Mouse (Mus musculus) ES-Bruce4 (cell line): Measurements from ENCODE around the gene Zfp672. TPM values are rescaled to one million over a fixed set of nuclear protein-coding genes. Genes with fewer than 3 reads are reported as not detected.
A peak's percentile ranks its signal among the peaks of the same experiment; 100 is the strongest.

Experiments used
- H3K27ac ChIP-seq: 2 replicates; pipeline ENCODE4 v1.5.1; 2012; ENCODE audit warnings: low read length, inconsistent platforms; ENCODE audit not compliant: insufficient read depth
- H3K27me3 ChIP-seq: 2 replicates; pipeline ENCODE4 v1.6.1; 2012; ENCODE audit warnings: mild to moderate bottlenecking, low read length, inconsistent platforms; ENCODE audit not compliant: control insufficient read depth, poor library complexity, insufficient read depth, severe bottlenecking
- H3K36me3 ChIP-seq: 2 replicates; pipeline ENCODE4 v1.6.1; 2012; ENCODE audit warnings: inconsistent platforms, mild to moderate bottlenecking, low read length, moderate library complexity; ENCODE audit not compliant: control insufficient read depth, poor library complexity, insufficient read depth, severe bottlenecking
- H3K4me1 ChIP-seq: one replicate; pipeline ENCODE4 v1.8.1; 2011; ENCODE audit warnings: low read length; ENCODE audit not compliant: control insufficient read depth, insufficient read depth
- H3K4me3 ChIP-seq: 2 replicates; pipeline ENCODE4 v1.5.1; 2011; ENCODE audit warnings: low read depth, mild to moderate bottlenecking, low read length
- H3K9ac ChIP-seq: 2 replicates; pipeline ENCODE4 v1.6.1; 2012; ENCODE audit warnings: low read depth, mild to moderate bottlenecking, inconsistent platforms; ENCODE audit not compliant: poor library complexity, severe bottlenecking
- H3K9me3 ChIP-seq: replicated peaks from 2 replicates; pipeline ENCODE4 v1.6.1; 2012; ENCODE audit warnings: mild to moderate bottlenecking, low read length, inconsistent platforms; ENCODE audit not compliant: control insufficient read depth, poor library complexity, insufficient read depth, severe bottlenecking
- CTCF ChIP-seq: IDR thresholded peaks from one replicate; pipeline ENCODE4 v1.8.1; 2011; ENCODE audit warnings: low read depth, low read length
- EP300 ChIP-seq: IDR thresholded peaks from 2 replicates; pipeline ENCODE4 v1.6.1; 2011; ENCODE audit warnings: low read depth, low read length; ENCODE audit not compliant: insufficient read depth
- POLR2A ChIP-seq: IDR thresholded peaks from one replicate; pipeline ENCODE4 v1.8.1; 2011; ENCODE audit warnings: low read length; ENCODE audit not compliant: insufficient read depth
- polyA plus RNA-seq: library from polyadenylated mRNA; stranded (reverse); fragments of >200 nt; gene quantifications from 2 replicates; pipeline ENCODE4 v1.2.4, GENCODE M21; 2011; ENCODE audit warnings: low read depth; ENCODE audit not compliant: missing spikeins, insufficient read depth, insufficient read length

The Zfp672 gene
- polyA plus RNA-seq, 1 experiment, result 9.0 TPM

DNA sequence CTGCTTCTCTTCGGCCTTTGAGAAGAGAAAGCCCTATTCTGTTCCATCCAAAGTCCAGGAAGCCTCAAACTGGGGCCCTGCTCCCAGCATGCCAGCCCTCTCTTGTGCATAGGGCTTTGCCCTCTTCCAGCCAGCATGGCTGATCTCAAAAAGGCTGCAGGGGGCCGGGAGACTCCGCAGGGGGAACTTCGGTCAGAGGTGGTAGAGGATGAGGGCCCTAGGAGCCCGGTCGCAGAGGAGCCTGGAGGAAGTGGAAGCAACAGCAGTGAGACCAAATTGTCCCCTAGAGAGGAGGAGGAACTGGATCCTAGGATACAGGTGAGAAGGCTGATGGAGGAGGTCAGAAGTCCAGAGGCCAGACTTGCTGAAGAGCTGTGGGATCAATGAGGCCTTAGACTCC is 1.4 kb upstream of the Zfp672 start:
- Histone ChIP-seq H3K9ac (peak overlapping the region; percentile 85), H3K36me3 (peaks cover 10% of the 10 kb centered on the region), H3K27ac (no peak overlapping the region), H3K4me1 (no peaks in the 10 kb centered on the region), H3K4me3 (0 out of 2 replicates have a peak overlapping the region, but pooled peaks have one; percentile 99), H3K27me3 (no peaks in the 10 kb centered on the region), H3K9me3 (no peaks in the 10 kb centered on the region)
- TF ChIP-seq CTCF, result no peak
- no peak for TF ChIP-seq POLR2A
- no peak for TF ChIP-seq EP300

DNA sequence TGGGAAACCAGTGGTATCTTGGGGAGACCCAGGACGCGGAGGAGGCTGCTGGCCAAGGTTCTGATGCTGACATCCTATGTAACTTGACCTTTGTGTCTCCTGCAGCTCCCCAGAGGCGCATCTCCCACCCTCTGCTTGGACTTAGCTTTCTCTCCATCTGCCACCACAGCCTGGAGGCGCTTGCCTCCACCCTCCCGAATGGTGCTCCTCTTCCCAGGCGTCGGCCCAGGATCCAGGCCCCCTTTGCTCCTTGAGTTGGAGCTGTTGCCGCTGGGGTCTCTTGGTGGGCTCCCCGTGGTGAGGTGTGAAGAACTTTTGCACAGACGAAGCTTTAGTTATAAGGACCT is 983 bp upstream of the Zfp672 start:
- TF ChIP-seq CTCF, result no peak
- no peak for TF ChIP-seq EP300
- no peak for TF ChIP-seq POLR2A
- H3K27ac ChIP-seq, result no peak overlapping the region
- no peaks in the 10 kb centered on the region for H3K27me3 ChIP-seq
- no peaks in the 10 kb centered on the region for H3K4me1 ChIP-seq
- H3K9me3 ChIP-seq, result no peaks in the 10 kb centered on the region
- peak overlapping the region; percentile 85 for H3K9ac ChIP-seq
- H3K36me3 ChIP-seq, result peaks cover 11% of the 10 kb centered on the region
- peak overlapping the region; percentile 99 for H3K4me3 ChIP-seq

DNA sequence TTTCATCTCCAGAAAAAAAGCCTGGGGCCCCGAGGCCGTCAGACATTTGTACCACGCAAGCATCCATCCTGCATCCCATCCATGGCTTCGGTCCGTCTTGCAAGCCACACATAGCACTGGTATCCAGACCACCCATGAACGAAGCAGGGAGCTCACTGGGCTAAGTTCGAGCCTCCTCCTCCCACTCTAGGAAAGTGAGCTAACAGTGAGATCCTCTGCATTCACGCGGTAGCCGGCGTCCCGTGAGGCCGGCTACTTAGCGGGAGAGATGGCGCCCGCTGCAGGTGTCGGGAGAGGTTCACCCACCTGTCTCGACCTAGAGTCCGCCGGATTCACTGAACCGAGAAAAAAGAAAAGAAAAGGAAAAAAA is 248 bp downstream of the Zfp672 start:
- Histone ChIP-seq H3K9me3 (no peaks in the 10 kb centered on the region), H3K27me3 (no peaks in the 10 kb centered on the region), H3K4me1 (no peaks in the 10 kb centered on the region), H3K9ac (peak overlapping the region; percentile 85), H3K27ac (0 out of 2 replicates have a peak overlapping the region, but pooled peaks have one; percentile 13), H3K36me3 (peaks cover 11% of the 10 kb centered on the region), H3K4me3 (peak overlapping the region; percentile 99)
- no peak for TF ChIP-seq POLR2A
- no peak for TF ChIP-seq CTCF
- no peak for TF ChIP-seq EP300

DNA sequence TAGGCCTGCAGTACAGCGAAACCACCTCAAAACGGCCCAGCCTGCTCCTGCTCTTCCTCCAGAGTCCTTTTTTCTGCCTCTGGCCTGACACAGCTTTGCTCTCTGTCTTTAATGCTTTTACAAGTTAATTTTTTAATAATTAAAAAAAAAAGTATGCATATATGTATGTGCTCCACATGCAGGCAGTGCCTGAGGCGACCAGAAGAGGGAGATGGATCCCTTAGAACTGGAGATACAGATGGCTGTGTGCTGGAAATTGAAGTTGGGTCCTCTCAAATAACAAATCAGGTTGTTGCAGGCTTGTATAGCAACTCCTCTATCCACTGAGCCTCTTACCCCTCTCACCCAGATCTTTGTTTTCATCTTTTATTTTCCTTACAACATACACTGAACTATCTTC is 3.4 kb downstream of the Zfp672 start:
- Histone ChIP-seq H3K9ac (no peak overlapping the region), H3K36me3 (peaks cover 4% of the 10 kb centered on the region), H3K27ac (no peak overlapping the region), H3K9me3 (no peaks in the 10 kb centered on the region), H3K4me3 (no peak overlapping the region), H3K4me1 (no peaks in the 10 kb centered on the region), H3K27me3 (no peaks in the 10 kb centered on the region)
- TF ChIP-seq POLR2A (no peak), EP300 (no peak), CTCF (no peak)

DNA sequence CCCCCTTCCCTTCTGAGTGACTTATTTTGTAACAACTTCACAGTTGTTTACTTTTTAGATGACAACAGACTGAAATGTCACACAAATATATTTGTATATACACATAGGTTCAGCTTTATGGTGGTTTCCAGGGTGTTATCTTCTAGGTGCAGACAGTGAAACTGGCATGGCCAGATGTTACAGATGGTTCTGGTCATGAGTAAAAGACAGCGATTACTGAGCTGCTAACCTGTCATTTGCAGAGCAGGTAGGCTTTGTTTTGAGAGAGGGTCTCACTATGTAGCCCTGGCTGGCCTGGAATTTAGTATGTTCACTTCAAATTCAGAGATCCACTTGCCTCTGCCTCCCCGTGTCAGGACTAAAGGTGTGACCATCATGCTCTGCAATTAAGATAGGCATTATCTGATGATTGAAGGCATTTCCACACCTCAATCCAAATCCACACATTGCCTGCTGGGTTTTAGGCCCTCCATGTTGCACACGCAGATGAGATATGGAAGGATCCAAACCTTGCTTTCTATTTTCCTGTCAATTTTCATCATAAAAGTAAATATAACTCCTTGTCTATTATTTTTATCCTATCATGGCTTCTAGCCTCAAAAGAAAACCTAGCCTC is 5.4 kb downstream of the Zfp672 start:
- Histone ChIP-seq H3K27me3 (no peaks in the 10 kb centered on the region), H3K27ac (no peak overlapping the region), H3K9ac (no peak overlapping the region), H3K4me1 (no peaks in the 10 kb centered on the region), H3K36me3 (peaks cover 4% of the 10 kb centered on the region), H3K9me3 (no peaks in the 10 kb centered on the region), H3K4me3 (no peak overlapping the region)
- no peak for TF ChIP-seq POLR2A

DNA sequence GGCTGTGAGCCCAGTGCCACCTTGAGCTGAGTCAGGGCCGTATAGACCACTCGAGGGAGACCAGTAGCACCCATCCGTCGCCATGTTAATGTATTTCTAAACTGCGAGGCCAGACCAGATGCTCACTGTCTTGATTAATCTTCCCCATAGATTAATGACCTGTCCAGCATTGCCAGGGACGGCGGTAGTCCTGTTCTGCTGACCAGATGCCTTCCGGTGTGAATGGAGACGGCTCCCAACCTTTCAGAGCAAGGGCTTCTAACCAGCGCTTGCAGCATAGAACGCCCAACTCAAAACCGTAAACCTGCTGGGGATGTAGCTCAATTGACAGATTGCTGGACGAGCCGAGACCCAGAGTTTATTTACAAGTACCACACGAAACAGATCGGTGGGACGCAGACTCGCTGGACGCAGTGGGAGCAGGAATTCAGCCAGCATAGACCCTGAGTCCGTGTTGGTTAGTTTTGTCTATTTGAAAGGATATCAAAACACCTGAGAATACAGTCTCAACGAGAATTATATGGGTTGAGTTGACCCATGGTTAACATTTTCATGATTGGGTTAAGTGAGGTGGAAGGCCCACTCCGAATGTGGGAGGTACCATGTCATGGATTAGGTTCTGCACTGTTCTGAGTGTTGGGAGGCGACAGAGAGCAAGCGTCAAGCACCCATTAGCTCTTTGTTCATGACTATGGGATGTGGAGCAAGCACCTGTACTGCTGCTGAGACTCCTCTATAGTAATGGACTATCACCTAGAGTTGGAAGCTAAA is 6.4 kb downstream of the Zfp672 start:
- no peaks in the 10 kb centered on the region for H3K27me3 ChIP-seq
- TF ChIP-seq POLR2A, result no peak
- peaks cover 4% of the 10 kb centered on the region for H3K36me3 ChIP-seq
- H3K27ac ChIP-seq, result no peak overlapping the region
- H3K9ac ChIP-seq, result peak overlapping the region; percentile 41
- H3K4me3 ChIP-seq, result peak overlapping the region; percentile 80
- H3K4me1 ChIP-seq, result no peaks in the 10 kb centered on the region
- H3K9me3 ChIP-seq, result no peaks in the 10 kb centered on the region
